In genomic region chr4:114389653-114390052, GRCm38 (mm10) we compare ENCODE assay signal across 22 mouse cellular contexts. TPM values are rescaled to one million over a fixed set of nuclear protein-coding genes. Genes with fewer than 3 reads are reported as not detected.
DNase-seq lines count a peak whose midpoint lies in the region; ATAC-seq lines count a peak whose summit lies in the region.
"Had no signal": no experiment of that assay in that cellular context is flagged by ENCODE, and none has a peak within 500 bp of the region (broad histone marks: within the 10 kb centered on the region; RNA-seq: fewer than 3 reads in every experiment).

No protein-coding gene starts in this region.

- no peak overlapping the region for H3K9ac ChIP-seq in lung, embryonic 16.5 days (ENCODE audit: low read length)
- H3K9ac ChIP-seq: hindbrain, embryonic 13.5 days had no signal

- H3K4me3 ChIP-seq in lung, embryonic 16.5 days (ENCODE audit: low read length): no peak overlapping the region
- H3K4me3 ChIP-seq in limb, embryonic 10.5 days: no peak overlapping the region
- H3K4me3 ChIP-seq: embryonic facial prominence, embryonic 10.5 days; forebrain, embryonic 10.5 days; heart, embryonic 10.5 days; hindbrain, embryonic 13.5 days had no signal

- H3K4me1 ChIP-seq in lung, embryonic 16.5 days (replicated peaks; ENCODE audit: control insufficient read depth, insufficient read depth, low read length): peaks cover 10% of the 10 kb centered on the region; the same call in 1 of the 2 replicates
- peaks cover 17% of the 10 kb centered on the region for H3K4me1 ChIP-seq in limb, embryonic 10.5 days
- H3K4me1 ChIP-seq: hindbrain, embryonic 13.5 days had no signal

- no peaks in the 10 kb centered on the region for H3K27me3 ChIP-seq in lung, embryonic 16.5 days (ENCODE audit: control insufficient read depth, insufficient read depth, low read depth, low read length)
- peaks cover 17% of the 10 kb centered on the region; the same call in 1 of the 2 replicates for H3K27me3 ChIP-seq in limb, embryonic 10.5 days (ENCODE audit: low read depth, poor library complexity, severe bottlenecking)
- H3K27me3 ChIP-seq: hindbrain, embryonic 13.5 days had no signal

- H3K4me2 ChIP-seq in lung, embryonic 16.5 days (ENCODE audit: low read depth, low read length): no peak overlapping the region
- H3K4me2 ChIP-seq: hindbrain, embryonic 13.5 days had no signal

- no peaks in the 10 kb centered on the region for H3K9me3 ChIP-seq in lung, embryonic 16.5 days (ENCODE audit: control insufficient read depth, low read length)
- no peaks in the 10 kb centered on the region for H3K9me3 ChIP-seq in limb, embryonic 10.5 days (replicated peaks)
- H3K9me3 ChIP-seq: embryonic facial prominence, embryonic 10.5 days; forebrain, embryonic 10.5 days; heart, embryonic 10.5 days; hindbrain, embryonic 13.5 days had no signal

- no peaks in the 10 kb centered on the region for H3K36me3 ChIP-seq in lung, embryonic 16.5 days (ENCODE audit: control insufficient read depth, insufficient read depth, low read length)
- no peaks in the 10 kb centered on the region for H3K36me3 ChIP-seq in limb, embryonic 10.5 days
- H3K36me3 ChIP-seq: embryonic facial prominence, embryonic 10.5 days; forebrain, embryonic 10.5 days; G1E; heart, embryonic 10.5 days; hindbrain, embryonic 13.5 days had no signal

- ATAC-seq in lung, embryonic 16.5 days (ENCODE audit: low read depth): peak; percentile 15
- ATAC-seq: CD4-positive, CD25-positive, alpha-beta regulatory T cell, adult 4 months; forebrain, embryonic 14.5 days had no signal

- DNase-seq in heart, adult 11 months: peak; percentile 55
- DNase-seq in heart, postnatal 10 days: no peak
- DNase-seq in lung, postnatal 14 days: no peak
- DNase-seq in limb, embryonic 10.5 days (ENCODE audit: low spot score): peak; percentile 12
- DNase-seq in lung, postnatal 4 days: peak; percentile 23 to 67
- DNase-seq in ovary, postnatal 14 days (ENCODE audit: low spot score): no peak
- DNase-seq: adrenal gland, adult 8-10 months; adrenal gland, postnatal 36 days; B cell, adult 2 months; cerebellum, adult 2 months; cerebellum, postnatal 10 days; gastrocnemius, postnatal 36 days; heart, adult 18-20 months; heart, postnatal 14 days had no signal

- intact Hi-C loops in heart, postnatal 10 days (cut with DNase I): loop anchor here (5.0 kb wide), 1 partner anchor 42 kb away; no protein-coding TSS in a partner anchor

- peak overlapping the region; percentile 51 for H3K27ac ChIP-seq in lung, embryonic 16.5 days (ENCODE audit: low read length)
- no peak overlapping the region for H3K27ac ChIP-seq in limb, embryonic 10.5 days
- H3K27ac ChIP-seq: embryonic facial prominence, embryonic 10.5 days; forebrain, embryonic 10.5 days; heart, embryonic 10.5 days; hindbrain, embryonic 13.5 days had no signal

RNA-seq across cellular contexts. Expression of gene Trabd2b, which starts 16.9 kb away (rescaled TPM):
- 10 to 100 TPM; 21.1 to 25.6 TPM for total RNA-seq in heart, postnatal 10 days (2021)
- polyA plus RNA-seq in lung, embryonic 16.5 days (2015; fragmentation: Nextera tagmentation; extraction: Ambion mirVana): 5.1 and 5.4 TPM in 2 replicates
- polyA plus RNA-seq in limb, embryonic 10.5 days (2016; fragmentation: Nextera tagmentation; extraction: Ambion mirVana): 0.34 and 0.56 TPM in 2 replicates
- polyA plus RNA-seq: CD4-positive, CD25-positive, alpha-beta regulatory T cell, adult 4 months; G1E had no signal

Comparison
In these comparisons a context has a peak if more than half of its experiments do, and no peak if none do; other contexts are left out.
1. DNase-seq: peak in heart, adult 11 months (single experiment), limb, embryonic 10.5 days (single experiment) and lung, postnatal 4 days (2 of 2); none in heart, postnatal 10 days (0 of 2), lung, postnatal 14 days (single experiment) and ovary, postnatal 14 days (single experiment).